Mouse (Mus musculus): Measurements from ENCODE around the gene Cep128. TPM values are rescaled to one million over a fixed set of nuclear protein-coding genes. Genes with fewer than 3 reads are reported as not detected.
A peak's percentile ranks its signal among the peaks of the same experiment; 100 is the strongest.

Cep128 gene
- total RNA-seq, 4 experiments from 2014 or later = 6.6 to 10.5 (median 9.0) TPM

DNA sequence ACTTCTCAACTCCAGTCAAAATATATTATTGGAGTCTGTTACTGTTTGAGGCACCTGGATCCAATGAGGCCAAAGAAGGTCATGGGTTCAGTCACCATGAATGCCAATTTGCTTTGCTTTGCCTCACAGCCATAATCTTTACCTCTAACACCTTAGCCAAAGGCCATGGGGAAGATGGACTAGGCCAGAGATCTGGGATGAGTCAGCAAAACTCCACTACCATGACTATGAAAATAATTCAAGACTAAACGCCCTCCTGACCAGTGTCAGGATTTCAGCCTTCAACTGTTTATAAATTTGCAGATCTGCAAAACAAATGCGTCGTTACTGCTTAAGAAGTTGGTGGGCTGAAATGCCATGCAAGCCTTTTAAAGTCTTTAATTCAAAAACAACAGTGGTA, 76.5 kb downstream of the Cep128 start:
- DNase-seq (ENCODE audit: low spot score in 2 of 2) = no peak

DNA sequence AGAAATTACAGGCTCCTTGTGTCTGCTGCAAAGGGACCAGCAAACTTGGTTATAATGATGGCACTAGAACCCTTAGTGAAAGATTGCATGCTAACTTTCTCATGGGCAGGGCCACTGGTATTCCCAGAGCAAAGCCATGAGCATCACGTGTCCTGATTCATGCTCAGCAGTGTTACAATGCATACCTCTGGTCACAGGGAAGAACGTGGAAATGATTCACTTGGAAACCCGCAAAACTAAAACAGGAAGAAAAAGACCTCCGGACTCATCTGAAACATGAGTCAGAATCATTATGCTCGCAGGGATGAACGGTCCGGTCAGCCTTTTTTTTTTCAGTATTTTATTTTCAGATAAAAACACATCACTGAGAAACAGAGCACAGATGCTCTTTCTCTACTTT, 78.4 kb downstream of the Cep128 start:
- no peak for DNase-seq (ENCODE audit: low spot score in 2 of 2)

DNA sequence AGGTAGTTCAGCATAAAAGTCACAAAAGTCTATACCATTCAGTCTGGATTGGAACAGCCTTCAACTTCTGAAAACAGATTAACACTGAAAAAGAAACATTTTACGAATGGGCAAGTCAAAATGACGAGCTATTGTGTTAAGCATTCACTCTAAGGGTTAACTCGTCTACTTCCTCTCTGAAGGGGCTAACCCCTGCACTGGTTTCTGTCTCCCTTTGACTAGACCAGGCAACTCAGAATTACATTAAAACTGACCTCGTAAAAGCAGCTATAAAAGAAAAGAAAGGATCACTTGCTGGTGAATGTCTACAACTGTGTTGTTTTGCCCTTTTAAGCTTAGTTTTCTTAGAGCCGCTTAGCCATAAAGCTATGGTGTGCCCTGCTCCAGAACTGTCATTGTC, 79.2 kb downstream of the Cep128 start:
- DNase-seq (ENCODE audit: low spot score in 2 of 2) = no peak

DNA sequence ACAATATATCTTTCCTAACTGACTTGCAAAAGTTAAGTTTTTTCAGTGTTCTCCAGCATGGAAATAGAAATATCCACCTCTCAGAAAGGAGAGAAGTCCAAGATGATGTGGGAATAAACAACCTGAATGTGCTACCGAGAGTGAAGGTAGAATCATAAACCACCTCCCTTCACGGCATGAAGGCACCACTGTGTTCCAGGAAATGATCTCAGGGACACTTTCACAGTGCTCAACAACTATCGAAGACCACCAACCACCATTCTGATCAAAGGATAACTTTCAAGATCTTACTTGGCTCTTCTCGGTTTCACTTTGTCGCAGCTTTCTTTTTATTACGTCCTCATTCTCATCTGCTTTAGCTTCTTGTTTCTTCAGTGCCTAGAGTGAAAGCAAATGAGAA, 85.5 kb downstream of the Cep128 start:
- DNase-seq (ENCODE audit: low spot score in 2 of 2) = no peak

DNA sequence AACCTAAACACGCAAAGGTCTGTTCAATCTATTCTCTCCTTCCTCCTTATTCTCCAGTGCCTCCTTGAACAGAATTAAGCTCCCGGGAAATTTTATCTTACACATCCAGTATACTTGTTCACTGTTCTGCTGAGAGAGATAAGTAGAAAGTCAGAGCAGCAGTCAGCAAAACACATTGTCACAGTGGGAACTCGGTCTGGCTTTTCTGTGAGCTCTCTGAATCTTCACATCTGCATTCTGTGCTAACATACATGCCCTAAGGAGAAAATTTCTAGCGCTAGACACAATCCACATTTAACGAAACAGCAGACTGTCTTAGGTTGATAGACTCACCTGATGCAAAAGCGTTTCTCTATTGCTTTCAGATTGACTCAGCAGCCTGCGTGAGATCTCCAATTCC, 88.3 kb downstream of the Cep128 start:
- DNase-seq (ENCODE audit: low spot score in 2 of 2) = no peak

DNA sequence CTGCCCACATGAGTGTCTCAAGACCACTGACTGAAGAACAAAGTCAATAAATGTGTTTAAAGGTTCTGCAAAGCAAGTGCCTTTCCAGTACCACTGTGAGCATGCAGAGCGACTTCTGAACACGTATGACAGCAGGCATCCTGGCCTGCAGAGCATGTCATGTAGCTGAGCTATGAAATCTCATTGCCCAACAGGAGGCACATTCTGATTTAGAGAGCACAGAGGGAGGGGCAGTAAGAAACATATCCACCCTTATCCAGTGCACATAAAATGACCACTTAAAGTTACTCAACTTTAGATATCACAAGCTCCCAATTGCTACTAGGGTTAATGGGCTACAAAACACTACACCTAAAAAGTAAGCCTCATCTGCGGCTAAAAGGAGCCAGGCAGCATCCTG, 88.8 kb downstream of the Cep128 start:
- DNase-seq (ENCODE audit: low spot score in 2 of 2) = no peak

DNA sequence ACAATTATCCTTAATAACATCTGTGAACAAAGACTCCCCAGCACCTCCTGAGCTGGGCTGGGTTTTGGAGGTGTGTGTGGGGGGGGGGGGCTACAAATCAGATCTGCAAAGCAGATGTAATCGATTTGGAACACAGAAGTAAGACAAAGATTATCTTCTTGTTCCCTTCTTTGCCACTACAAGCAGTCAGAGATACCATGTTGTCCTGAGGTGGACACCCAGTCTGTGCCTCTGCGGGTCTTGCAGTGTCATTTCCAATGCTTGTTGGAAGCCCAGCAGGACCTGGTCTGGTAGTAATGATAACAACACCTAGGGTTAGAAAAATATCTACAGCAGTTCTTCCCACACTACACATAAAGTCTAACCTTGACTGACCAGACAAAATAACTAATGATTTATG, 110.3 kb downstream of the Cep128 start:
- DNase-seq (ENCODE audit: low spot score in 2 of 2) = no peak

DNA sequence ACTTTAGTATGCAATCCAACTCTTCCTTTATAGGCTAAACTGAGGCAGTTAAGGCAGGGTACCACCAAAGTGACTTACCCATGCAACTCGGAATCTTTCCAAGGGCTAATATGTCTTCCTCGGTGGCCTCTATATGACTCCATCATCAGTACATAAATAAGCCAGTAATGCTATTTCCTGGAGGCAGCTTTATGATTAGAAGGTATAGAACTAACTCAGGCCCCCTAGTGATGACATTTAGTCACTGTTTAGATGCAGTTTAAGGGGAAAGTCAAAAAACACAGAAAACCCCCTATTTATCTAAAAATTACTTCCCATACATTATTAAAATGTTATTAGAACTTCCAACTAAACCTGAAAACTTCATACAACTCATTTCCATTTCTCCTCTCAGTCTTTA, 114.6 kb downstream of the Cep128 start:
- no peak for DNase-seq (ENCODE audit: low spot score in 2 of 2)

DNA sequence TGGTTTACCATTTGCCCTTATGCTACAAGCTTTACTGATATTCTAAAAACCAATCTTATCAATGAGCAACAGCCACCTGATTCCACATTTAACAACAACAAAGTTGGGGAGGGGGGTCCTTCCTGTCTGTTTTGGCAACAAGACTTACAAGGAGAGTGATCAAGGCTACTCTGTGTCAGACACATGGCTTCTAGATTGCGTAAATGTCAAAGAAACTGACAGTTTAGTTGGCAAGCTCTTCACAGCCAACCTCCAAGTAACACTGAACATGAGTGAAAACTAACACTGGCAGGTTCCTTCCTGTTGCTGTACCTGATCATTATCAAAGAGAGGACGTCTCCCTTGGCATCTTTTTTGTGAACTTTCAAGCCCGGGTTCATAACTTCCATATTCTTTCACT, 115.2 kb downstream of the Cep128 start:
- DNase-seq (ENCODE audit: low spot score in 2 of 2) = no peak

DNA sequence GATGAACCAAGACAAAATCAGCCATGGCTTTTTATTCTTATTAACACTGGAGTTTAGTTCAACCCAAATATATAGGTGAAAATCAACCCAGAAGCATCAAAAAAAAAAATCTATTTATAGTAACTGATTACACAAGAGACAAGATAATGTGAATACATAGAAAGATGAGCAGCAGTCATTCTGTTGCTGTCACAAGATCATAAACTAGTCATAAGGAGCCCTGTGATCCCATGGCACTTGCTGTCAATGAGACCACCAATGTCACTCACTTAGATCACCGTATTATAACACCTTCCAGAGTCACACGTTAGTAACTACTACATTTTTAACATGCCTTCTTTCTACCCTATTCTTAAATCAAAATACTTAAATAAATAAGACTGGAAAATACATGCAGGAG, 118.2 kb downstream of the Cep128 start:
- no peak for DNase-seq (ENCODE audit: low spot score in 2 of 2)

DNA sequence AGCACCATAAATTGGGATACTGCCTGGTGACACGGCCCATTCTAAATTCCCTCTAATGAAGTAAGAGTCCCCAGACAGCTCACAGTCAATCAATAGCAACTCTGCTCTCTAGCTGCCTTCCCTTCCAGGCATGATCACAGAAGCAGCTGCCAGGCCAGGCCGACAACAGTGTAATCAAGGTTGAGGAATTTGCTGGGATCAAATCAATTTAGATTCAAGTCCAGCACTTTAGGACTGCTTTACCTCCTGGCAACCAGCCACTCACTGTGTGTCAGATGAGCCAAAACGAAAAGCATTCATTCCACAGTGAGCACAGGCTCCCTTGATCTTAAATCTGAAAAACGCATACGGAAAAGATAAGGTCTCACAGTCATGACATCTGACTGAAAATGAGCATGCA, 118.7 kb downstream of the Cep128 start:
- DNase-seq (ENCODE audit: low spot score in 2 of 2) = no peak

DNA sequence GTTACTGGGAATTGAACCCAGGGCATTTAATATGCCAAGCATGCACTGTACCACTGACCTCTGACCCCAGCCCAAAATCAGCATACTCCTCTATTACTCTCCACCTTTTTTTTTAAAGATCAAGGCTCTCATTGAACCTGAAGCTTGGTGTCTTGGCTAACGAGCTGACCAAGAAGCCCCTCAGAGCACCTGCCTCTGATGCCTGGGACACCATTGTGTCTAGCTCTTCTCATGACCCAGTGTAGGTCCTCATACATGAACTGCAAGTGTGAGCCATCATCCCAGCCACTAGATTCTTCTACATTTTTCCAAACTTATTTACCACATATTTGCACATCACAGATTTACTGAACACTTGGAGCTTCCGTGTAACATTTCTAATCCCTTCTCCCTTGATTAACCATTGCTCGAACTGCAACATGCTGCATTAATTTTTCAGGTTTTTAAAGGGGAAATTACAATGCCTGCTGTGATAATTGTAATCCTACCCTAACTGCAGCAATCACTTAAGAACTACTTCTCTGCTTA, 119.3 kb downstream of the Cep128 start:
- DNase-seq (ENCODE audit: low spot score in 2 of 2) = no peak

DNA sequence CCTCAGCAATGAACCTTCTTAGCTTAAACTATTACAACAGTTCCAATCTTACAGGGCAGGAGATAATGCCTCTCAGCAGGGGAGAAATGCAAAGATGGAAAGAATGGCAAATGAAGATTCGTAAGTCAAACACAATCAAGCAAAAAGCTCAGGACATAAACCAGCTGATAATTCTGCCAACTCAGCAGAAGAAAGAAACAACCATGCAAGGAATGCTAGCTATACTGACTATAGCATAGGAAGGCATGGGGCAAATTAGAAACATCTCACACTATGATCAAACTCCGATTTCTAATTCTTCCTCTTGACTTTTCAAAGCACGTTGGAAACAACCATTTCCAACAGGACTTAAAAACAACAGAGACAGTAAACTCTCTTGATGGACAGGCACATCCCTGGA, 120.5 kb downstream of the Cep128 start:
- no peak for DNase-seq (ENCODE audit: low spot score in 2 of 2)

DNA sequence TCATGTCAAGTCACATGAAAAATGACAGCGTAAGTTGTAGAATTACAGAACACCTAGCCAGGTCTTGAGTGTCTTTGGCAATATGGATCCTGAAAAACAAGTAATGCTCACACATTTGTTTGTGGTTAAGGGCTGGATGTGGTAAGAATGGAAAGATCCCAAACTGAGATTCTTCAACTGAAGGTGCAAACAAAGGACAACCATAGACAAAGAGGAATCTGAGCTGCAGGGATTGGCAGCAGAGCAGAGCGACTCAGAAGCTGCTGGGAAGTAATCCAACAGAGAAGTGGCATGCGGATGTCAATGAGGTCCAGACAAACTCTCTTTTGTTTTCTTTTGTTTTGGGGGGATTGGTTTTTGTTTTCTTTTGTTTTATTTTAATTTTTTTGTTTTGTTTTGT, 121.4 kb downstream of the Cep128 start:
- no peak for DNase-seq (ENCODE audit: low spot score in 2 of 2)

DNA sequence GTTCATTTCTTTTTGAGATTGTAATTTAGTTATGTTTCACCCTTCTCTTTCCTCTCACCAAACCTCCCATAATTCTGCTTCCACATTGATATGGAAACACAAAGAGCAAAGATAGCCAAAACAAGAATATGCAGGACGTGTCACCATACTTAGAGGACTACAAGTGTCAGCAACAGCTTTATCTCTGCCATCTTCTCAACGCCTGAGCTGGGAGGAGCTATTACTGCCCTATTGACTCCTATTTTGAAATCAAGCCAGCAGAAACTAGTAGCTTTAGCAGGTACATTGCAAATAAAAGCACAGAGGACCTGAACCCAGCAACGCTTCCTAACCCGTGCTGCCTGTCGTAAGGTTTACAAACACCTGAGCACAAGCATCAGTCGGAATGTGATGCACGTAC, 127.9 kb downstream of the Cep128 start:
- no peak for DNase-seq (ENCODE audit: low spot score in 2 of 2)

DNA sequence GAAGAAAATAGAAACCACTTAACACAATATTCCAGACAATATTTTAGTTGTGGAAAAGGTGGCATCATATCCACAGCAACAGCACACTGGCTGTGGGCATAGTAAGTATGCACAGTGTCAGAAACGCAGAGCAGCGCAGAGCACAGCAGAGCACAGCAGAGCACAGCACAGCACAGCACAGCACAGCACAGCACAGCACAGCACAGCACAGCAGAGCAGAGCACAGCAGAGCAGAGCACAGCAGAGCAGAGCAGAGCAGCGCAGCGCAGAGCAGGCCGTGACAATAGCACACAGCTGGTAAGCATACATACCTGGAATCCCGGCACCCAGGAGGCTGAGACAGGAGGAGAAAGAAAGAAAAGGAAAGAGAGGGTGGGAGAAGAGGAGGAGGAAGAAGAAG, 129.4 kb downstream of the Cep128 start:
- DNase-seq (ENCODE audit: low spot score in 2 of 2) = no peak

DNA sequence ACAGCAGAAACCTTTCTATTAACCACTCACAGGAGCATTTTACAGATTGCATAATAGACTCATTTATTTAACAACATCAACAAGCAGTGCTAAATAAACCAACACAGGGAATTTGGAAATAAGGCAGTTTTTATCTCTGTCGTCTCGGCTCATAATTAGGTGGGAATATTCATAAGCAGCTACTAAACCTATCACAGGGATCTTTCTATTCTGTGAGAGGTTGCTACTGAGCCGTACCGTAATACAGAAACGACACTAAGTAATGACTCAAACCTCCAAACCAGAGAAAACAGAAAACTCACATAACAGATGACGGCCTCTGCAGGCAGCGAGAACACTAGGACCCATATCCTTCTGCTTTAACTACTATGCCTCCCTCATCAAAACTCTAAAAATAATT, 163.6 kb downstream of the Cep128 start:
- DNase-seq (ENCODE audit: low spot score in 2 of 2) = no peak

DNA sequence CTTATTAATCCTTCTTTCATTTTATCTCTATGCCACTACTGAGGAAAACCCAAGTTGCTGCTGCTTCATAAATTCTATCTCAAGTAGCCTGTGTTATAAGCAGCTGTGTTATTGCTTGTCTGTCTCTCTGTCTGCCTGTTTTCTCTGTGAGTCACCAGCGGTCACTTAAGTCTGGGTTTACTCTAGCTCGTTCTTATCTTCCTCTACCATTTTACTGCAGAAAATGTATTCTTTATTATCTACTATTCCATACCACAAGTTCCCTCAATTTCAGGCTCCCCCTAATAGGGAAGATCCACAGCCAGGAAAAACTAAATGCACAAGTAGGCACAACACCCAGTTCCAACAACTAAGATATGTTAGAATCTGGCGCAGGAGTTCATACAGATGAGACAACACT, 178.7 kb downstream of the Cep128 start:
- no peak for DNase-seq (ENCODE audit: low spot score in 2 of 2)

DNA sequence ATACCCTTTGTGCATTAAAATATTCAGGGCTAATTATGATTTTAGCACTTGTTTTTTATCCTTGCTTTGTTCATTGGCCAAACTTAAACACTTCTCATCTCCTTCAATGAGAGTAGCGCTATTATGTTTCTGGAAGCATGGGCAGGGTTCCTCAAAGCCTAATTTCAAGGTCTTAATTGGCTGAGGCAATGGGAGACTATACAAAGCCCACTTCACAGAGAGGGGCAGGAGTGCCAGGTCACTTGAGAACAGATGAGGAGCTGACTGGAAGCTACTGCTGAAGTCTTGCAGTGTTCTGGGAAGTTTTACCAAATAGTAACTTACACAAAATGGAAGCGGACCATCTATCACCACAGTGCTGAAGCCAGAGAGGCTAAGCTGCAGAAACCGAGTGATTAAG, 179.9 kb downstream of the Cep128 start:
- peak in 1 of 2 experiments; percentile 25 for DNase-seq (ENCODE audit: low spot score in 2 of 2)

DNA sequence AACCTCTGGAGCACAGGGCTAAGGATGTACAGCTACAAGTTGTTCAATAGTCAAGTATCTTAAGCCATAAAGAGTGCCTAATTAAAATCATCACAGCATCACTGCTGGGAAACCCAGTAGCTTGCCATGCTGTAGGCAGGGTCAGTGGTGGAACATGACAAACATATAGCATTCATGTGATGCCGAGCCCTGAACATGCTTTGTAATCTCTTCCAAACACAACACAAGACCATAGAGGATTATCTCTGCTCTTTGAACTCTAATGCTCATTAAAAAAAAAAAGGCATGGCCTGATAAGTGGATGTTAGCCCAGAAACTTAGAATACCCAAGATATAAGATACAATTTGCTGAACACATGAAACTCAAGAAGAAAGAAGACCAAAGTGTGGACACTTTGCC, 181.7 kb downstream of the Cep128 start:
- DNase-seq (ENCODE audit: low spot score in 2 of 2) = no peak

DNA sequence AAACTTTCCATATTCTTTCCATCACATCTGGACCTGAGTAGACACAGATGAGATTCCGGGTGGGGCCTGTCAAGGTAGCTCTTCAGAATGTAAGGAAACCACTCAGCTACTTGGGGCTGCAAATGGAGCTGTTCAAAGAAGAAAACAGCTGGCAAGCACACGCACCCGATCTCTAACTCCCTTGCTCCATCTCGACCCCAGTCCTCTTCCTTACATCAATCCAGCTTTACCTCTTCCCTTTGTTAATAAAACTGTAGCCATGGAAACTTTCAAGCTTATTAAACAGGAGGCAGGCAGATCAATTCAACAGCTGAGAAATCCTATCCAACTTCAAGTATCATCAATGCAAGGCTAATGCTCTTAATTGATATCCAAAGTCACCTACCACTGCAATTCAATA, 195.1 kb downstream of the Cep128 start:
- no peak for DNase-seq (ENCODE audit: low spot score in 2 of 2)

DNA sequence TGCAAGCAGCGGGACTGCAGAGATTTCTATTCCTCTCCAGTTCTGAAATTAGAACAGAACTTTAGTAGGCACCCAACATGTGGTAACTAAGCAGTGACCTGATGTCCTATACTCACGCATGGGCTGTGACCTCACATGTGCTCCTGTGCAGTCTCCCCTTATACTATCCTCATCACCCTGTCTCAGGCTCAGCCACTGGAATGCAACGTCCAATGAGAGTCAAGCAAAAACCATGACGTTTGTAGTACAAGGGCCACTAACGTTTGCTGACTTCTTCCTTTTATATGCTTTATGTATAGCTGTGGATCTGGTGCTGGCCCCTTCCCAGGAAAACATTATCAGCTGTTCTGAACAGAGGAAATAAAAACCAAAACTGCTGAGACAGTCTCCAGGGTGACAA, 198.6 kb downstream of the Cep128 start:
- DNase-seq (ENCODE audit: low spot score in 2 of 2) = no peak

DNA sequence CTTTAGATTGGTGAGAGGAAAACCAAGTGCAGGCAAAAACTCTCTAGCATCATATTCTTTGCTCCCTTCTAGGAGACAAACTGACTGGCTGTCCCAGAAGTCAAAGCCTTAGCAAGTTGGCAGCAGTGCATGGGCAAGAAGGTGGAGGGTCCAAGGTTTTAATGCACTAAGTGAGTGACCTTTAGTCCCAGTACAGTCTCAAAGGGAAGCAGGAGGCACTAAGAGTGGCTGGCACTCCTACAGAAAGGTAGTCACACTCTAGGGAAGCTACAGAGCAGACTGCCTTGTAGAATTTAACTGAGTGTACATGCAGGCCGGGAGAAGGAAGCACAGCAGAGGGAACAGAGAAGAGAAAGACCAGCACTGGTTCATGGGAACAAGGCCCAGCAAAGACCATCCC, 199.6 kb downstream of the Cep128 start:
- no peak for DNase-seq (ENCODE audit: low spot score in 2 of 2)

DNA sequence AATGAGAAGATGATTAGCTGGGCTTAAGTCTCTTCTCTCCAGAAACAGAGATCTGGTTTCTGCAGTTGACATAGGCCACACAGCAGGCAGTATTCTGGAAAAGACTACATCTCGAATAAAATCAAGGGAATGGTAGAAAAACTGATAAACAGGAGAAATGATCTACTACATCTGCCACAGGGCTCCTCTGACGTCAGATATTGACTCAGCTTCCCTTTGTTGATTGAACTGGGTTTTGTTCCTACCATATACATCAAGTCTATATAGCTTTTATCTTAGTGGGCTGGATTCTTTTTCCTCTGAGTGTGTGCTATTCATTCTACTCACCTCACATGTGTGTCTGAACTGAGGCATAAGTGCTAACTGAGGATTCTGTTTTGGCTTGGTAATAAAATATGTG, 200.3 kb downstream of the Cep128 start:
- DNase-seq (ENCODE audit: low spot score in 2 of 2) = no peak
